Mouse (Mus musculus) embryonic fibroblast, embryonic 13.5 days (primary cell): ENCODE results near the gene Mief1.
A peak's percentile ranks its signal among the peaks of the same experiment; 100 is the strongest.

Experiments used
- CTCF ChIP-seq: IDR thresholded peaks from 2 replicates; pipeline ENCODE4 v1.5.1; 2011; ENCODE audit warnings: mild to moderate bottlenecking, control low read depth, low read length, moderate library complexity, borderline replicate concordance; ENCODE audit not compliant: insufficient read depth
- POLR2A ChIP-seq: IDR thresholded peaks from 2 replicates; pipeline ENCODE4 v1.6.1; 2011; ENCODE audit warnings: low read depth, mild to moderate bottlenecking, control low read depth, low read length, moderate library complexity

- no peak for TF ChIP-seq CTCF
- TF ChIP-seq POLR2A, result peak; percentile 32
These were observed 23.1 kb downstream of the Mief1 start for GRCm38 (mm10) chr15:80256656-80257601.
